Mouse (Mus musculus) intestine, embryonic 16.5 days (tissue): ENCODE measurements around the gene Nlrp6. TPM values are rescaled to one million over a fixed set of nuclear protein-coding genes. Genes with fewer than 3 reads are reported as not detected.

Source experiments
- ATAC-seq: fragments of 200-750 bp; cut with Nextera tagmentation; 2 replicates; pipeline ENCODE4 v1.8.0; 2017; ENCODE audit warnings: moderate TSS enrichment, moderate library complexity
- H3K27ac ChIP-seq: fragments of 300-500 bp; sonication (generic); 2 replicates; pipeline ENCODE4 v1.5.1; 2014; ENCODE audit warnings: mild to moderate bottlenecking, low read length
- H3K27me3 ChIP-seq: fragments of 300-500 bp; sonication (generic); replicated peaks from 2 replicates; pipeline ENCODE4 v1.6.1; 2014; ENCODE audit warnings: low read length, control low read depth, mixed read lengths; ENCODE audit not compliant: control insufficient read depth, insufficient read depth
- H3K36me3 ChIP-seq: fragments of 300-500 bp; sonication (generic); 2 replicates; pipeline ENCODE4 v1.6.1; 2014; ENCODE audit warnings: low read length, control low read depth; ENCODE audit not compliant: control insufficient read depth, insufficient read depth
- H3K4me1 ChIP-seq: fragments of 300-500 bp; sonication (generic); 2 replicates; pipeline ENCODE4 v1.6.1; 2014; ENCODE audit warnings: low read length, control low read depth, mixed read lengths; ENCODE audit not compliant: control insufficient read depth, insufficient read depth
- H3K4me2 ChIP-seq: fragments of 300-500 bp; sonication (generic); 2 replicates; pipeline ENCODE4 v1.6.1; 2014; ENCODE audit warnings: low read depth, low read length, control low read depth
- H3K4me3 ChIP-seq: fragments of 300-500 bp; sonication (generic); 2 replicates; pipeline ENCODE4 v1.5.1; 2014; ENCODE audit warnings: mild to moderate bottlenecking, low read length
- H3K9ac ChIP-seq: fragments of 300-500 bp; sonication (generic); 2 replicates; pipeline ENCODE4 v1.6.1; 2014; ENCODE audit warnings: low read depth, low read length
- H3K9me3 ChIP-seq: fragments of 300-500 bp; sonication (generic); 2 replicates; pipeline ENCODE4 v1.6.1; 2016; ENCODE audit warnings: low read length, control low read depth; ENCODE audit not compliant: control insufficient read depth
- WGBS: fragments of 180-500 bp; shearing (Covaris S2); extraction: QIAGEN DNeasy Blood & Tissue Kit; methylation state at CpG from one replicate; pipeline ENCODE4 v1.1.7; 2014; 5-methylcytosine and 5-hydroxymethylcytosine counted together
- polyA plus RNA-seq: library from polyadenylated mRNA; unstranded; fragments of >200 nt; fragmentation: Nextera tagmentation; extraction: Ambion mirVana; gene quantifications from 2 replicates; pipeline ENCODE4 v1.2.1, GENCODE M21; 2015

Nlrp6 gene
- polyA plus RNA-seq, 1 experiment from 2014 or later = 71.1 TPM

DNA sequence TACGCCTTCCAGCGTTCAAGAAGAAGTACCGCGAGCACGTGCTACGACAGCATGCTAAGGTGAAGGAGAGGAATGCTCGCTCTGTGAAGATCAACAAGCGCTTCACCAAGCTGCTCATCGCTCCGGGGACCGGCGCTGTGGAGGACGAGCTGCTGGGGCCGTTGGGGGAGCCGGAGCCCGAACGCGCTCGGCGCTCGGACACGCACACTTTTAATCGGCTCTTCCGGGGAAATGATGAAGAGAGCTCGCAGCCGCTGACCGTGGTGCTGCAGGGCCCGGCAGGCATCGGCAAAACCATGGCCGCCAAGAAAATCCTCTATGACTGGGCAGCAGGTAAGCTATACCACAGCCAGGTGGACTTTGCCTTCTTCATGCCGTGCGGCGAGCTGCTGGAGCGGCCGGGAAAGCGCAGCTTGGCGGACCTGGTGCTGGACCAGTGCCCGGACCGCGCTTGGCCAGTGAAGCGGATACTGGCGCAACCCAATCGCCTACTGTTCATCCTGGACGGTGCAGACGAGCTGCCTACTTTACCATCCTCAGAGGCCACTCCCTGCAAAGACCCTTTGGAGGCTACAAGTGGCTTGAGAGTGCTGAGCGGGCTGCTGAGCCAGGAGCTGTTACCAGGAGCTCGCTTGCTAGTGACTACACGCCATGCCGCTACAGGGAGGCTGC lies 1.8 kb downstream of the Nlrp6 start:
- Histone ChIP-seq H3K27me3 (peaks cover 24% of the 10 kb centered on the region), H3K9ac (peak overlapping the region; percentile 62), H3K36me3 (peaks cover 7% of the 10 kb centered on the region; the same call in 1 of the 2 replicates), H3K4me3 (peak overlapping the region; percentile 56), H3K4me1 (peaks cover 11% of the 10 kb centered on the region), H3K27ac (peak overlapping the region; percentile 78), H3K4me2 (peak overlapping the region; percentile 78), H3K9me3 (no peaks in the 10 kb centered on the region)
- WGBS = 1% methylated on average over 49 of the region's 49 CpGs
- ATAC-seq = peak; percentile 21; the same call in 1 of the 2 replicates

DNA sequence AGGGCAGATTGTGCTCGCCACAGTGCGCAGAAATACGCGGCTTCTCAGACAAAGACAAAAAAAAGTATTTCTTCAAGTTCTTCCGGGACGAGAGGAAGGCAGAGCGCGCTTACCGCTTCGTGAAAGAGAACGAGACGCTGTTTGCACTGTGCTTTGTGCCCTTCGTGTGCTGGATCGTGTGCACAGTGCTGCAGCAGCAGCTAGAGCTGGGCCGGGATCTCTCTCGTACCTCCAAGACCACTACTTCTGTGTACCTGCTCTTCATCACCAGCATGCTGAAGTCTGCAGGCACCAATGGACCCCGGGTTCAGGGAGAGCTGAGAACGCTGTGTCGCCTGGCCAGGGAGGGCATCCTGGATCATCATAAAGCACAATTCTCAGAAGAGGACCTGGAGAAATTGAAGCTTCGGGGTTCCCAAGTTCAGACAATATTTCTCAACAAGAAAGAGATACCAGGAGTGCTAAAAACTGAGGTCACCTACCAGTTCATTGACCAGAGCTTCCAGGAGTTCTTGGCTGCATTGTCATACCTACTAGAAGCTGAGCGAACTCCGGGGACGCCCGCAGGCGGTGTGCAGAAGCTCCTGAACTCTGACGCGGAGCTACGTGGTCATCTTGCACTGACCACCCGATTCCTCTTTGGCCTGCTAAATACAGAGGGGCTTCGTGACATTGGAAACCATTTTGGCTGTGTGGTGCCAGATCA lies 2.5 kb downstream of the Nlrp6 start:
- WGBS = 24% methylated on average over 30 of the region's 30 CpGs
- no peaks in the 10 kb centered on the region for H3K9me3 ChIP-seq
- ATAC-seq = no peak
- peaks cover 11% of the 10 kb centered on the region; the same call in 1 of the 2 replicates for H3K36me3 ChIP-seq
- peak overlapping the region; percentile 56 for H3K4me3 ChIP-seq
- peak overlapping the region; percentile 62 for H3K9ac ChIP-seq
- peak overlapping the region; percentile 78 for H3K27ac ChIP-seq
- H3K27me3 ChIP-seq = peaks cover 24% of the 10 kb centered on the region
- peak overlapping the region; percentile 78 for H3K4me2 ChIP-seq
- H3K4me1 ChIP-seq = peaks cover 11% of the 10 kb centered on the region

DNA sequence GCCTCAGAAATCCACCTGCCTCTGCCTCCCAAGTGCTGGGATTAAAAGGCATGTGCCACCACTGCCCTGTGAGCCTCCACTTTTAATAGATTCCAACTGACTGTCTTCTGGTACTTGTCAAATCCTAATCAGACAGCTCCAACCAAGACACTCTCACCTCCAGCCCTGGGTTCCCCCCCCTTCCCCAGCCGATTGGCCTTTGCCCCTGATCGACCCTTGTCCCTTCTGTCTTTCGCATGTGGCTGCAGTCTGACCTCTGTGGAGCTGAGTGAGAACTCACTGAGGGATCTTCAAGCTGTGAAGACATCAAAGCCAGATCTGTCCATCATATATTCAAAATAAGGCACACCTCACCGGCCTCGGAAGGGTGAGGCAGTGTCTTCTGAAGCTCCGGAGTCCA lies 6.5 kb downstream of the Nlrp6 start:
- H3K4me1 ChIP-seq = peaks cover 3% of the 10 kb centered on the region
- H3K36me3 ChIP-seq = peaks cover 11% of the 10 kb centered on the region; the same call in 1 of the 2 replicates
- H3K4me2 ChIP-seq = no peak overlapping the region
- H3K27ac ChIP-seq = no peak overlapping the region
- no peak overlapping the region for H3K4me3 ChIP-seq
- ATAC-seq = no peak
- no peaks in the 10 kb centered on the region for H3K9me3 ChIP-seq
- peaks cover 13% of the 10 kb centered on the region for H3K27me3 ChIP-seq
- no peak overlapping the region for H3K9ac ChIP-seq
- 90% methylated on average over 6 of the region's 6 CpGs for WGBS

DNA sequence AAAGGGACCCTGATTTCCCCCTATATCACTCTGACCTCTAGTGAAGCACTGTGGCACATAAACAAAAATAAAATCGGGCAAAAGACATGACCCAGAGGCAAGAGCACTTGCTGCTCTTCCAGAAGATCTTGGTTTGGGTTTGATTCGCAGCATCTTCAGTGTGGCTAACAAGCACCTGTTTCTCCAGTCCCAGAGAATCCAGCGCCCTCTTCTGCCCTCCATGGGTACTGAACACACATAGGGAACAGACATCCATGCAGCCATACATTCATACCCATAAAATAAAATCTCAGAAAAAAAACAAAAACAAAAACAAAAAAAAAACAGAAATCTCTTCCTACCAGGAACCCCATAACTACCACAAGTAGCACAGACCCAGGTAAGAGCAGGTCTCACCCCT lies 17.7 kb downstream of the Nlrp6 start:
- Histone ChIP-seq H3K9me3 (no peaks in the 10 kb centered on the region), H3K36me3 (no peaks in the 10 kb centered on the region), H3K4me3 (no peak overlapping the region), H3K9ac (no peak overlapping the region), H3K27ac (no peak overlapping the region), H3K27me3 (no peaks in the 10 kb centered on the region), H3K4me1 (peaks cover 27% of the 10 kb centered on the region), H3K4me2 (no peak overlapping the region)
- ATAC-seq = no peak
- 49% methylated on average over 3 of the region's 3 CpGs for WGBS

DNA sequence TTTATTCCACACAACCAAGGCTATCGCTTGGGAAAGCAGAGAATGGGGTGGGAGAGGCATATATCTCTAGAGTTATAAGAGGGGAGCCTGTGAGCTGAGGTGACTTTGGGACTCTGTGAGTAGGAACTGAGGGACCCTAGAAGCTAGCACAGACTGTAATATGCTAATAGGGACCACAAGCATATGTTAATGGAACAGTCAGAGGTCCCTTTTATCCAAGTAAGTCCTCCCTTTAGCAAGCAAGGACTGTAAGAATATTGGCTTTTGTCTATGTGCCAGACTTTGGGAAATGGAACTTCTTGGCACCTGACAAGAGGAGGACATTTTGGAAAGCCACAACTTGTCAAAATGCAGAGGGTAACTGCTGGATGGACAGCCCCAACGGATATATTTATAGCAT lies 18.2 kb downstream of the Nlrp6 start:
- H3K36me3 ChIP-seq = no peaks in the 10 kb centered on the region
- WGBS = 39% methylated on average over 2 of the region's 2 CpGs
- no peak for ATAC-seq

DNA sequence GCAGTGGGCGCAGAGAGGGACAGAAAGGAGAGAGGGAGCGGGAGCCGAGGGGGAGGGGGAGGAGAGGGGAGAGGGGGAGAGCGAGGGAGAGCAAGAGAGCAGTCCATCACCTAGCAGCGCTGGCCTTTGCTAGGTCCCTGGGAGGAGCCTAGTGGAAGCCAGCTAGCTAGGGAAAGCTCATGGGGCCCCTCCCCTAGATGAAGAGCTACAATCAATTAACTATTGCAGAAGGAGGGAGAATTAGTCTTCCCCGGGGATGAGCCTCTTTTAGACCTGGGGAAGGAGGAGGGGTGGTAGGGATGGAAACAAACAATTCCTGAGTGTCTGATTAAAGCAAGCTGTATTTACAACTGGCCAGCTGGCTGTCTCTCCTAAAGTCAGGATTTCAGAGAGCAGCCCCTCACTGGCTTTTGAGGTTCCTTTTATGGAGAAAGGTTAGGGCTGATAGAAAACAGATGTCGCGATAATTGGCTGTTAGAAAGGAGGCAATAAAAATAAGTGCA lies 19.0 kb downstream of the Nlrp6 start:
- WGBS = 13% methylated on average over 8 of the region's 8 CpGs
- no peak overlapping the region for H3K4me3 ChIP-seq
- H3K4me2 ChIP-seq = peak overlapping the region; percentile 13; the same call in 1 of the 2 replicates
- peaks cover 24% of the 10 kb centered on the region for H3K4me1 ChIP-seq
- H3K36me3 ChIP-seq = no peaks in the 10 kb centered on the region
- peak overlapping the region; percentile 11 for H3K27ac ChIP-seq
- H3K27me3 ChIP-seq = no peaks in the 10 kb centered on the region
- H3K9me3 ChIP-seq = no peaks in the 10 kb centered on the region
- peak overlapping the region; percentile 12; the same call in 1 of the 2 replicates for H3K9ac ChIP-seq
- ATAC-seq = peak; percentile 41; the same call in 1 of the 2 replicates

More for the DNA sequence above, 18.2 kb downstream of the Nlrp6 start:
- H3K9ac ChIP-seq = no peak overlapping the region
- no peak overlapping the region for H3K27ac ChIP-seq
- peaks cover 27% of the 10 kb centered on the region for H3K4me1 ChIP-seq
- no peaks in the 10 kb centered on the region for H3K27me3 ChIP-seq
- H3K9me3 ChIP-seq = no peaks in the 10 kb centered on the region
- no peak overlapping the region for H3K4me2 ChIP-seq
- no peak overlapping the region for H3K4me3 ChIP-seq

DNA sequence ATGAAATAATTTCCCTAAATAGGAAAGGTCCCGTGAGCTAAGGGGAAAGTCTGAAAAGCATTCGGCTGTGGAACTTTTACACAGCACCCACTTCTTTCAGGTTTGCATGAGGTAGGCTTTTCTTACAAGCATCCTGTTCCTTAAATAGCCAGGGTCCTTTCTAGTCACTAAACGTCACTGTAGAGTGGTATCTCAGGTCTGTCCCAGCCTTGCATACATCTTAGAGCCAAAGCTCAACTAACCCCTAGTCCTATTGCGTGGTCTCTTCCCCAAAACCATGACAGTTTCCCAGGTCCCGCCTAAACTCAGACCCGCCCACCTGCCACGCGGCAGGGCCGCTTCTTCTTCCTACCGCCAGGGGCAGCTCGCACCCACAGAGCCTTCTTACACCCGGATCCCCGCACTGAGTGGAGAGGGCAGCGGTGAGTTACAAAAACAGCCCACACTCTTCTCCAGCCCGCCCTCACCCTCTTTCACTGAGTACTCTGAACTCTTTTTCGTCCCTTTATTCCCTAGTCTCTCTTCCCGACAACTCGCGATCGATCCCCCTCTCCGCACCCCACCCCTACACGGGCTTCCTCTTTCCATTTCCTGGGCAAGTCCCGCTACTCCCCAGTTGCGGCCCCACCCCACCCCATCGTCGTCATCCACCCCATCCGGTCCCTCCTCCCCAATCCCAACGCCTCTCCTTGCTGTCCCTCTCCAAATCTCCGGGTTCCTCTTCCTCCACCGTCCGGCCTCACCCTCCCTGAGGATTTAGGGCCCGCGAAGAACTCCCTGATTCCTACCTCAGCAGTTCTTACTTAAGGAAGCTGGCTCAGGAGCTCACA lies 20.7 kb downstream of the Nlrp6 start, which contains the start of gene Pgghg:
Pgghg (plus strand) TSS at position 170 of the 830 bp plus-strand sequence.
- Histone ChIP-seq H3K4me2 (peak within 1 kb of the TSS; percentile 65), H3K9ac (peak within 1 kb of the TSS; percentile 72), H3K4me1 (peaks cover 24% of the 10 kb centered on the region), H3K27me3 (no peaks in the 10 kb centered on the region), H3K27ac (peak within 1 kb of the TSS; percentile 83), H3K36me3 (peaks cover 11% of the 10 kb centered on the region), H3K9me3 (no peaks in the 10 kb centered on the region), H3K4me3 (peak within 1 kb of the TSS; percentile 59)
- peak; percentile 90 for ATAC-seq
- WGBS = 2% methylated on average over 33 of the region's 33 CpGs

DNA sequence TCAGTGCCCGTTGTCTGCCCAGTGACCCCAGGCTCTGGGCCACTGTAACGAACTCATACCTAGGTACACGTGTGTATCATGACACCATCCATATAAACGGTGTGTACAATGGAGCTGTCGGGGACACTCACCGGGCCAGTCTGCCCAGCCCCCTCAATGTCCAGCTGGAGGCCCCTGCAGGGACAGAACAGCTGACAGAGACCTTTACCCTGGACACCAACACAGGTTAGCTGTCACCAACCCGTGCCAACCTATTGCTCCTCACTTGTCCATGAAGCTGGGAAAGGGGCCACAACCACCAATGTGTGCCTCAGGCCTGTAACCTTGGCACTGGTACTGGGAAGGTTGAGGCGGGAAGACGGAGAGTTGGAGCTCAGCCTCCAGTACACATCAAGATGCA lies 21.6 kb downstream of the Nlrp6 start:
- H3K27ac ChIP-seq = peak overlapping the region; percentile 83
- 39% methylated on average over 9 of the region's 9 CpGs for WGBS
- no peak for ATAC-seq
- H3K4me3 ChIP-seq = peak overlapping the region; percentile 59
- H3K36me3 ChIP-seq = peaks cover 11% of the 10 kb centered on the region
- no peaks in the 10 kb centered on the region for H3K27me3 ChIP-seq
- H3K4me2 ChIP-seq = peak overlapping the region; percentile 65
- H3K9me3 ChIP-seq = no peaks in the 10 kb centered on the region
- H3K9ac ChIP-seq = peak overlapping the region; percentile 72
- peaks cover 24% of the 10 kb centered on the region for H3K4me1 ChIP-seq

DNA sequence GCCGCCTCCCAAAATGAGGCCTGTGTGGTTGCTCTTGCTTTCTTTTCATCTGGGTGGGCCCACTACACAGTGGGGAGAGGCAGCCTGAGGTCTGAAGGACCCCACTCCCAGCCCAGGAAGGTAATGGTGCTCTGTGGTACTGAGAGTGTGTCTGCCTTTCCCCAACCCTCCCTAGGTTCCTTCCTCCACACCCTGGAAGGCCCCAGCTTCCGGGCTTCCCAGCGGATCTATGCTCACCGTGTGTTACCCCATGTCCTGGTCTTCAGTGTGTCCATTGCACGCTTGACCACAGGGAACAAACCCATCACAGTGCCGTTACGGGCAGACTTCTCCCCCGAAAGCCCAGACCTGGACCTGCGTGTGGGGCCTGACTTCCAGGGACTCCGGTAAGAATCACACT lies 22.1 kb downstream of the Nlrp6 start:
- no peak overlapping the region; the same call in 1 of the 2 replicates for H3K4me3 ChIP-seq
- peak overlapping the region; percentile 65 for H3K4me2 ChIP-seq
- H3K9me3 ChIP-seq = no peaks in the 10 kb centered on the region
- peaks cover 24% of the 10 kb centered on the region for H3K4me1 ChIP-seq
- H3K36me3 ChIP-seq = peaks cover 13% of the 10 kb centered on the region
- no peaks in the 10 kb centered on the region for H3K27me3 ChIP-seq
- H3K27ac ChIP-seq = peak overlapping the region; percentile 83; the same call in 1 of the 2 replicates
- ATAC-seq = no peak
- peak overlapping the region; percentile 72 for H3K9ac ChIP-seq
- WGBS = 92% methylated on average over 10 of the region's 10 CpGs
